Mouse (Mus musculus) CH12.LX (cell line): ENCODE data around the gene Cacna2d1. TPM values are rescaled to one million over a fixed set of nuclear protein-coding genes. Genes with fewer than 3 reads are reported as not detected.

Experiments used
- DNase-seq: peaks from one replicate; pipeline ENCODE4 v3.0.0-alpha.2; 2013; ENCODE audit errors: extremely low read depth
- H3K27ac ChIP-seq: 2 replicates; pipeline ENCODE4 v1.5.1; 2012; ENCODE audit warnings: low read depth, mild to moderate bottlenecking, control low read depth, moderate library complexity; ENCODE audit not compliant: insufficient read depth
- H3K27me3 ChIP-seq: replicated peaks from 2 replicates; pipeline ENCODE3; 2012; ENCODE audit warnings: inconsistent platforms
- H3K36me3 ChIP-seq, 2 experiments: replicated peaks in 1 of 2; 2 replicates each; pipeline versions ENCODE3 to v1.6.1; 2012; ENCODE audit warnings: inconsistent platforms in 1 of 2, low read length in 1 of 2, mild to moderate bottlenecking in 1 of 2, mixed read lengths in 1 of 2, moderate library complexity in 1 of 2; ENCODE audit not compliant: control insufficient read depth in 1 of 2, insufficient read depth in 1 of 2
- H3K4me1 ChIP-seq, 2 experiments: 2 replicates each; pipeline ENCODE4 v1.6.1; 2012; ENCODE audit warnings: inconsistent platforms in 1 of 2, moderate library complexity in 1 of 2; ENCODE audit not compliant: insufficient read depth in 2 of 2, control insufficient read depth in 1 of 2
- H3K4me2 ChIP-seq: 2 replicates; pipeline ENCODE4 v1.6.1; 2012; ENCODE audit warnings: low read depth, mild to moderate bottlenecking, control low read depth; ENCODE audit not compliant: poor library complexity, insufficient read depth, severe bottlenecking
- H3K4me3 ChIP-seq, 3 experiments: fragments of 150-350 bp in 1 of 3; sonication (generic) in 1 of 3; replicated peaks in 1 of 3; 2 replicates each; pipeline versions ENCODE3 to v1.5.1; 2011 to 2012; ENCODE audit warnings: low read depth in 2 of 3, low read length in 2 of 3, mild to moderate bottlenecking in 2 of 3, moderate library complexity in 2 of 3, control low read depth in 1 of 3, improper control_type of control experiment in 1 of 3, inconsistent platforms in 1 of 3, mixed read lengths in 1 of 3; ENCODE audit not compliant: poor library complexity in 1 of 3
- H3K79me2 ChIP-seq: replicated peaks from 2 replicates; pipeline ENCODE4 v1.6.1; 2012; ENCODE audit warnings: mild to moderate bottlenecking, moderate library complexity; ENCODE audit not compliant: control insufficient read depth, poor library complexity, insufficient read depth, severe bottlenecking; ENCODE audit errors: extremely low read depth
- H3K9ac ChIP-seq: 2 replicates; pipeline ENCODE4 v1.6.1; 2012; ENCODE audit warnings: low read depth, mild to moderate bottlenecking, control low read depth, moderate library complexity; ENCODE audit not compliant: insufficient read depth
- H3K9me3 ChIP-seq: replicated peaks from 2 replicates; pipeline ENCODE3; 2012; ENCODE audit warnings: low read length, inconsistent platforms, mixed read lengths
- BHLHE40 ChIP-seq: IDR thresholded peaks from 2 replicates; pipeline ENCODE4 v1.6.1; 2011; ENCODE audit warnings: mild to moderate bottlenecking, low read depth, low read length, improper control_type of control experiment
- CHD2 ChIP-seq: IDR thresholded peaks from 2 replicates; pipeline ENCODE4 v1.6.1; 2011; ENCODE audit warnings: low read length, improper control_type of control experiment
- E2F4 ChIP-seq: IDR thresholded peaks from 2 replicates; pipeline ENCODE4 v1.6.1; 2011; ENCODE audit warnings: low read depth, low read length, improper control_type of control experiment; ENCODE audit not compliant: insufficient replicate concordance
- EP300 ChIP-seq: IDR thresholded peaks from 2 replicates; pipeline ENCODE4 v1.6.1; 2011; ENCODE audit warnings: low read length, improper control_type of control experiment
- GABPA ChIP-seq: IDR thresholded peaks from 2 replicates; pipeline ENCODE4 v1.6.1; 2012; ENCODE audit warnings: low read depth, low read length, improper control_type of control experiment, inconsistent platforms; ENCODE audit not compliant: insufficient replicate concordance
- HCFC1 ChIP-seq: IDR thresholded peaks from 2 replicates; pipeline ENCODE4 v1.6.1; 2012; ENCODE audit warnings: low read depth, mild to moderate bottlenecking, inconsistent platforms, low read length, improper control_type of control experiment
- JUN ChIP-seq: IDR thresholded peaks from 2 replicates; pipeline ENCODE4 v1.6.1; 2011; ENCODE audit warnings: low read depth, mild to moderate bottlenecking, low read length, improper control_type of control experiment, moderate library complexity; ENCODE audit not compliant: insufficient read depth
- MAFK ChIP-seq: IDR thresholded peaks from 2 replicates; pipeline ENCODE4 v1.6.1; 2011; ENCODE audit warnings: low read length, improper control_type of control experiment; ENCODE audit not compliant: insufficient replicate concordance
- MAZ ChIP-seq: IDR thresholded peaks from 2 replicates; pipeline ENCODE4 v1.6.1; 2012; ENCODE audit warnings: low read depth, mild to moderate bottlenecking, inconsistent platforms, low read length, improper control_type of control experiment, moderate library complexity
- RAD21 ChIP-seq: IDR thresholded peaks from 2 replicates; pipeline ENCODE4 v1.6.1; 2011; ENCODE audit warnings: low read depth, mild to moderate bottlenecking, low read length, improper control_type of control experiment, moderate library complexity
- TCF12 ChIP-seq: IDR thresholded peaks from 2 replicates; pipeline ENCODE4 v1.6.1; 2014; ENCODE audit warnings: low read depth, mild to moderate bottlenecking, inconsistent platforms, low read length, improper control_type of control experiment
- ZNF384 ChIP-seq: IDR thresholded peaks from 2 replicates; pipeline ENCODE4 v1.6.1; 2012; ENCODE audit warnings: low read depth, low read length, improper control_type of control experiment, inconsistent platforms
- dilution Hi-C: fragments of 300-500 bp; cut with MboI; formaldehyde crosslinking; loops from 2 replicates; pipeline ENCODE4 v1.14.3; 2020; ENCODE audit warnings: low sequenced_read_pairs; ENCODE audit not compliant: extremely low pct_unique_long_range_greater_than_20kb, extremely low pct_ligation_motif_present
- in situ Hi-C: fragments of 300-500 bp; cut with MboI; formaldehyde crosslinking; loops from 3 replicates; pipeline ENCODE4 v1.14.3; 2019; ENCODE audit warnings: low sequenced_read_pairs, low pct_ligation_motif_present, low pct_unique_long_range_greater_than_20kb, mixed read lengths
- polyA plus RNA-seq: library from polyadenylated mRNA; unstranded; fragments of >175 nt; gene quantifications from 2 replicates; pipeline ENCODE4 v1.2.1, GENCODE M21; 2012; ENCODE audit warnings: low read depth; ENCODE audit not compliant: insufficient read length
- total RNA-seq, 2 experiments: library from RNA; depleted of rRNA; stranded (reverse); fragments of 300-350 nt in 1 of 2; fragments of >200 nt in 1 of 2; gene quantifications; 2 replicates each; pipeline ENCODE4 v1.2.3; 2012 to 2014

The Cacna2d1 gene
- total and polyA plus RNA-seq, 3 experiments = 0.13 to 1.3 (median 0.28) TPM

- H3K9me3 ChIP-seq = peaks cover 3% of the 10 kb centered on the region
- DNase-seq = no peak
- TF ChIP-seq E2F4 (no peak), JUN (no peak), MAFK (no peak), EP300 (no peak), GABPA (no peak), BHLHE40 (no peak), CHD2 (no peak), TCF12 (no peak)
- TF ChIP-seq, all 38 proteins: peak for 0
- dilution Hi-C loops = no loop called here
- H3K9ac ChIP-seq = no peak overlapping the region
- H3K4me2 ChIP-seq = no peak overlapping the region
- no peaks in the 10 kb centered on the region for H3K79me2 ChIP-seq
- no peaks in the 10 kb centered on the region for H3K27me3 ChIP-seq
- H3K4me3 ChIP-seq = no peak overlapping the region
- H3K36me3 ChIP-seq = no peaks in the 10 kb centered on the region
- in situ Hi-C loops = no loop called here
- no peak overlapping the region for H3K27ac ChIP-seq
- H3K4me1 ChIP-seq = no peaks in the 10 kb centered on the region
These were observed 100.8 kb downstream of the Cacna2d1 start for GRCm38 (mm10) chr5:16035259-16035658.

GRCm38 (mm10) chr5:16045147-16045878 is 110.8 kb downstream of the Cacna2d1 start:
- Histone ChIP-seq H3K79me2 (no peaks in the 10 kb centered on the region), H3K4me3 (no peak overlapping the region), H3K9me3 (peaks cover 3% of the 10 kb centered on the region), H3K36me3 (no peaks in the 10 kb centered on the region), H3K4me2 (no peak overlapping the region), H3K27me3 (no peaks in the 10 kb centered on the region), H3K4me1 (no peaks in the 10 kb centered on the region), H3K27ac (no peak overlapping the region), H3K9ac (no peak overlapping the region)
- TF ChIP-seq ZNF384 = no peak
- in situ Hi-C loops (no loop called here), dilution Hi-C loops (no loop called here)
- no peak for DNase-seq

GRCm38 (mm10) chr5:16047452-16048191 is 113.1 kb downstream of the Cacna2d1 start:
- H3K4me2 ChIP-seq = no peak overlapping the region
- peaks cover 3% of the 10 kb centered on the region for H3K9me3 ChIP-seq
- H3K27ac ChIP-seq = no peak overlapping the region
- no peaks in the 10 kb centered on the region for H3K36me3 ChIP-seq
- no peak for DNase-seq
- no peaks in the 10 kb centered on the region for H3K79me2 ChIP-seq
- dilution Hi-C loops (no loop called here), in situ Hi-C loops (no loop called here)
- TF ChIP-seq HCFC1 (no peak), MAZ (no peak), RAD21 (no peak)
- H3K9ac ChIP-seq = no peak overlapping the region
- no peak overlapping the region for H3K4me3 ChIP-seq
- H3K4me1 ChIP-seq = no peaks in the 10 kb centered on the region
- H3K27me3 ChIP-seq = no peaks in the 10 kb centered on the region
